Mouse (Mus musculus): ENCODE data around the gene Gm20696.

The Gm20696 gene

DNA sequence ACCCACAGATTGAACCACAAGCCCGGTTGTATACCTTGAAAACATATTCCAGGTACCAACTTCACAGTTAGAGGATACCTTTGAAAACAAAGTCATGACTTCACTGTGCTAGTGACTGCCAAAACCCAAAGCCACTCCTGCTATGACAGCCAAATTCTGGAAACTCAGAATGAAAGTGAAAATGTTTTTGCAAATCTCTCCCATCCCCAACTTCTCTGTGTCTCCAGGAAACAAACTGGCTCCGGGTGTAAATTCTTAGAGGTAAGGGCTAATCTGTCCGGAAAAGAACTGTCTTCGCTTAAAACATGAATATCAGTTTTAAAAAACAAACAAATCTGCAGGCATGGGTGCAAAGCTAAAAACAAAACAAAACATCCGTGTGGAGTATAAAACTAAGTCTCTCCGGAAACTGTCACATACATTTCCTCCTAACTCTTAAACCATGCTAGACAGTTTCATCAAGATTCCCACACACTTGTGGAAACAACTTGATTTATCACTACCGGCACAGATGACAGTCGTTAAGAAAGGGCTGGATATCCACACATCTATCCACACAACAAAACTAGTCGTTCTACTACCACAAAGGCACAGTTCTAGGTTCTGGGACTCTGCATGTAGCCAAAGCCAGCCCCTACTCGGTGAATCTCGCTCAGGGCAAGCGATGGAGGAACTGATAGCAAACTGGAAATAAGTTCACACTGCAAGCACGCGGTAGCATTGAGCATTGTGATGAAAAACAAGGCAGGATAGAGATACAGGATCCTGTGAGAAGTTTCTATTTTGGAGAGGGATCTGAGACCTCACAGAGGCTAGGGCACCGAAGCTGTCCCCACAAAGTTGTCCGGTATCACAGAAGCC is 910 bp downstream of the Gm20696 start:
- no peak for DNase-seq (ENCODE audit: low spot score in 2 of 2)

DNA sequence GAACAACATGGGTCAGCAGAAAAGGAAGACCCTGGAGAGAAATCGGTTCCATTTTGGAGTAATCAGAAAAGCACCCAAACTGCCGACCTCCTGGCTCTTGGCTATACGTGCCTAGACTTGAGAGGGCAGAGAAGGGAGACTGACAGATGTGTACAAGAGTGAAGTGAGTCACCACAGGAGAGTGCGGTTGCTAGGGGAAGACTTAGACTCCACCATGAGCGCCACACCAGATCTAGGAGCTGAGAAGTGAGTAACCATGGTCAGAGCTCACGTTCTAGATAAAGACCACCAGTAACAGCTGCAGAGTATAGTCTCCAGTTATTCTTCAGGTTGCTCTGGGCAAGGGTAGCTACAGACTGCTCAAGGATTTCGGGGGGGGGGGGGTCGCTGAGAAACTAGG is 3.4 kb downstream of the Gm20696 start:
- DNase-seq (ENCODE audit: low spot score in 2 of 2), result no peak

DNA sequence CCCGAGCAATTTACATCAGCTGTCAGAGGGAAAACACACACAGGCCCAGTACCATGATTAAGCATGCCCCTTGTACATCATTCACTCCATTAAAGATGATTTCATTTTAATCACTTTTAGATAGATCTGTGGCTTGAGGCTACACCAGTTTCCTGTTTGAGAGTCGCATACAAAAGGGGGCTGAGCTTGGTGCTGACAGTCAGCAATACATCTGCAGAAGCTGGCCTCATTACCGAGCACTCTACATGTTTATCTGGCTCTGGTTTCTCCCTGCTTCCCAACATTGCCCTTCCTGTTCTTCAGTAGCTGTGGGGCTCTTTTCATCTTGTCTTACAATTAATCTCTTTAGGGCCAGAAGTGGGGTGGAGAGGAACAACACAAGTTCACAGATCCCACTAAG is 6.2 kb downstream of the Gm20696 start:
- DNase-seq (ENCODE audit: low spot score in 2 of 2), result no peak

DNA sequence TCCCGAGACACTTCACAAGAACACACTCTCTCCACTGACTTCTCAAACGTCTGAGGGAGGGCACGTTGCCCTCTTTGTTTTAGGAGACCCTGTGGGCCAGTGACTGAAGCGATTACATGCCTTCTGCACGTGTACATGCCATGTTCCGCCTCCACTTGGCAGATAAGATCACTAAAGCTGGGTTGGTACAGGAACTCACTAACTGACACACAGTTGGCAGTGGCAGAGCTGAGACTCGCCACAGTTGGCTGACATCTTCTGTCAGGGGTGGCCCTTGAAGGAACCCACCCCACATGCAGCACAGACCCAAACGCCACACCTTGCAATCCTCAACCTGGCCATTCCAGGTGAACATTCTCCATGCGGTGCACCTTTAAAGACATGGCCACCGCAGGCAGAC is 8.0 kb downstream of the Gm20696 start:
- no peak for DNase-seq (ENCODE audit: low spot score in 2 of 2)

DNA sequence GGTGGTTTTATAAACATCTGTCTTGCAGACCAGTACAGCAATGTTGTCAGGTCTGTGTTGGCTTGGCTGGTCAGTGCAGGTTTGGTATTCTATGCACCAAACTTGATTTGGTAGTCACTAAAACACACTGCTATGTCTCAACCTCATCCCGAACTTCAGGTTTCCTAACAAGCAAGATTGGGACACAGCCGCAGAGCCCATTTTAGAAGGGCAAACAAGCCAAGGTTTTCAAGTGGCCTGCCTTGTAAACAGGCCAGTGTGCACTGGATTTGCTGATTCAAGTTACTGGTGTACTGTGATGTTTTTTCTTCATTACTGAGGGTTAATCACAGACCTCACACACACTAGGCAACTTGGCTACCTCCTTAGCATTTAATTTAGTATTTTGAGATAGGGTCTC is 10.5 kb downstream of the Gm20696 start:
- no peak for DNase-seq (ENCODE audit: low spot score in 2 of 2)

DNA sequence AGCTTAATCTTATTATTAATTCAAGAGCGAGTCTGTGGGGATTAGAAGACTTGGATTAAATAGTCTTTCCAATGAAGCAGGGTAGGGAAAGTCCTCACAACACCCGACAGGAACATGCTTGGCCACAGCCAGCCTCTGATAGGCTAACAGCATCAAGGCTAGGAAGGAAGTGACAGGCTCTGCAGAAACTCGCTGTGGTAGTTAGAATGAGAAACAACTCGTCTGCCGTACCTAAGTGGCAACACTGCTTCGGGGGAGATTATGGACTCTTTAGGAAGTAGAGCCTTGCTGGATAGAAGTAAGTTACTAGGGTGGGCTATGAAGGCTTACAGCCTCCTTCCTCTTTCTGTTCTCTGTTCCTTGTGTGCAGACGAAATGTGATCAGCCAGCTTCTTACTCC is 11.1 kb downstream of the Gm20696 start:
- peak; percentile 31 to 40 for DNase-seq (ENCODE audit: low spot score in 2 of 2)

DNA sequence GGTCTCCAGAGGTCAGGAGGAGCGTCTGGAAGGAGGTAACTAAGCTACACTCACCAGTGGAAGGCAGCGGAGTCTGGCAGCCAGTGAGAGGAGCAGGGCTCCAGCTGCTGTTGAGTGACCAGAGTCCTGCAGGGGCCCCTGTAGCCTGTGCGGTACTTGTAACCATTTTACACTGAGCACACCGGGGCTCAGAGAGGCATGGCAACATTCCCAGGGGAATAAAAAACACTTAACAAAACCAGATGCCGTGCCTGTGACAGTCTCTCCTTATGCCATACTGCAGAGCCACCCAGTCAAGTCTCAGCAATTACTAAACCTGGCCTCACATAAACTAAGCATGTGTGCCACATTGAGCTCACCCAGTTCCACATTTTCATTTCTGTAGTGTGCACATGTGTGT is 12.3 kb downstream of the Gm20696 start:
- DNase-seq (ENCODE audit: low spot score in 2 of 2), result no peak

DNA sequence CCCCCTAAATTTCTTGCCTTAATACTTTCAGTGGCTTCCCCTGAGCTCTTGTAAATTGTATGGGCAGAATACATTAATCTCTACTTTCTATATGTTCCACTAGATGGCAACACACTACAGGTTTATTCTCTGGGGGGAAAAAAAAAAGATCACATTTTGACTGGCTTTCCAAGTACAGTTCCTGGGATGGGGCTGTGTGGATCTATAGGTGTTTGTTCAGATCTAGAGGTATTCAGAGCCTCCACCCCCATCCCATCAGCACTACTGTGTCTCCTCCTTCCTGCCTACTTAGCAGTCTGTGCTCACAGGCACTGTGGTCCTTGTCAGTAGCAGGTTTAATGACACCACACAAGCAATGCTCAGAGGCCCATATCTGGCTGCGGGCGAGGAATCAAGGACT is 14.3 kb downstream of the Gm20696 start:
- no peak for DNase-seq (ENCODE audit: low spot score in 2 of 2)

DNA sequence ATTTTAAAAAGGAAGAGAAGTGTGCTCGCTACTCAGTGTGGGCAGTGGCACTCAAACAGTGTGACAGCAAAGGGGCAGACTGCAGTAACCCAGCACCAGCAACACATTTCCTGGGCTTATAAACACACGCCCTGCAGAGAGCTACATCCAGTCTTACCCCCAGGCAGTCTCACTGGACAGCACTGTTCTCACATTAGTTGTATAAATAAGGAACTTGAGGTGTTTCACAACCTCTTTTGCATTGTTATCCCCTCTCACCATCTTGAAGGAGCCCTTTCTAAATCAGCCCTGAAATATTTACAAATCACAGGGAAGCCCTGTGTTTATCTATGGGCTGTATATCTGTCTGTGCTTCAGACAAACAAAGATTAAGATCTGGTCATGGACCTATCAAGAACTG is 17.3 kb downstream of the Gm20696 start:
- peak; percentile 21 to 23 for DNase-seq (ENCODE audit: low spot score in 2 of 2)

DNA sequence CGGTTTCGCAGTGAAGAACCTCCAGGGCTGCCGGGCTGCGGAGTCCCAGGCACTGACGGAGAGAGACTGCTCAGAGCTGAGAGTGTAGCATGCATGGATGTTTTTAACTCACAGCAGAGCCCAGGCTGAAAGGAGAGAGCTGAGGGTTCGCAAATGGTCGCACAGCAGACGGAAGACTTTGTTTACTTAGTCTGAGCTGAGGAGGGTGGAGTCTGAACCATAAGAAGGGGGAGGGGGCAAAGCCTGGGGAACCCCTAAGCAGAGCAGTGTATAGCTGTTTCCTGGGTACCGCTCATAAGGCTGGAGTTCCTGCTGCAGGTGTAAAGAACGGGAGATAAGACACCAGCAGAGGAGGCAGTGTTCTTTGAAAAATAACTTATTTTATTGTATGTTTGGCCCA is 20.3 kb downstream of the Gm20696 start:
- DNase-seq (ENCODE audit: low spot score in 2 of 2), result no peak

DNA sequence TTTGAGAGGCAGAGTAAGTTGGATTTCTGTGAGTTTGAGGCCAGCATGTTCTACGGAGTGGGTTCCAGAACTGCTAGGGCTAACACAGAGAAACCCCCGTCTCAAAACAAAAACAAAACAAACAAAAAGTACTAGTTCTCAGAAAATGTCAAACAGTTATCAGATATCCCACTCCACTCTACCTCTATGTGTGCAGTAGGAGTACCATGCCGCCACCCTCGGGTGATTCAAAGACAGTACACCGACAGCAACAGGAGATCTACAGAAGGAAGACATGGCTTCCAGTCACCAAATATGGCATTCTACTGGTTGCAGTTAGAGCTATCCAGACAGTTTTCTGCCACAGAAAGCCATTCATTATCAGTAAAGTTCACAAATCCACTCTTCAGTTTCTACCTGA is 21.7 kb downstream of the Gm20696 start:
- no peak for DNase-seq (ENCODE audit: low spot score in 2 of 2)

DNA sequence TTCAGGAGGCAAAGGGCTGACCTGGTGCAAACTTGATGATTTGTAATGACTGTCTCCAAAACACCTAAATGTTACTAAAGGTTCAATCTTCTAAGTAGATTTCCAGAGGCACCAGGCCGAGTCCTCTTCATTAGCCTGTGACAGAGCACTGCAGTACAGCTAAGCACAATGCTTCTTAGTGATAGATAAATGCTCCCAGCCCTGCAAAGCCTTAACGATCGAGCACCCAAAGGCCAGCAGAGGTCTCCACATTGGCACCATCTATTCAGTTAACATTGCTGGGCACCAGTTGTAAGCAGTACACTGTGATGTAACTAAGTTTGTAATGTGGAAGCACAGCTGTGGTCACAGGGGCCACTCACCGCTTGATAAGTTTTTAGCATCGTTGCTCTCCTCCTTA is 22.2 kb downstream of the Gm20696 start:
- no peak for DNase-seq (ENCODE audit: low spot score in 2 of 2)

DNA sequence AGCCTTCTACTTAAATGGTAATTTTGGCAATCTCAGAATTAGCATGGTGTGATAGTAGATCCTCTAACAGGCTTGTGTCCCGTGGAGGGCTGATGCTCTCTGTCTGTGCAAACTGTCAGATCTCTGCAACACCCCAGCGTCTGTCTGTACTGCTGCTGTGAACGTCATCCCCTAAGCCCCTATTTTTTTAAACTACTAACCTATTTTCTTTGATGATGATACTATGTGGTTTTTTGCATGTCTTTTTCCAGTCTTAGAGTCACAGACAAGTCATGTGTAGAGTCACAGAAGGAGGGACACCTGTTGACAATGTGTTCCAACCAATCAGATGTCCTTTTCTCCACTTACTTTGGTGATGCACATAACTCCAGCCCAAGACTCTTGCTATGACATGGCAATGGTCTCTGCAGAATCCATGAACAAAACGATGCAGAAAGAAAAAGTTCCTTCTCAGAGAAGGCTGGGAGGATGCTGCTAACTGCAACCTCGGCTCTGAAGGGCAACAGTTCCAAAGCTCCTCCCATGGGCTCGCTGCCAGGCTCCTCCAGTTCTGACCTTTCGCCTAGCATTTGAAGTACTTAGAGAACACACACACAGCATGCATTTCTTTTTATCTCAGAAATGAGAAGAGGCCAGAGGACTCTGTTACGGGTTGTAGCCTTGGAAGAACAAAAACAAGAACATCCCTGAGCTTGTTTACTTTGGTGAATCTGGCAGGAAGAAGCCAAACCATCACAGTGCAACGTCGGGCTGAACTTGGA is 23.0 kb downstream of the Gm20696 start:
- DNase-seq (ENCODE audit: low spot score in 2 of 2), result no peak

DNA sequence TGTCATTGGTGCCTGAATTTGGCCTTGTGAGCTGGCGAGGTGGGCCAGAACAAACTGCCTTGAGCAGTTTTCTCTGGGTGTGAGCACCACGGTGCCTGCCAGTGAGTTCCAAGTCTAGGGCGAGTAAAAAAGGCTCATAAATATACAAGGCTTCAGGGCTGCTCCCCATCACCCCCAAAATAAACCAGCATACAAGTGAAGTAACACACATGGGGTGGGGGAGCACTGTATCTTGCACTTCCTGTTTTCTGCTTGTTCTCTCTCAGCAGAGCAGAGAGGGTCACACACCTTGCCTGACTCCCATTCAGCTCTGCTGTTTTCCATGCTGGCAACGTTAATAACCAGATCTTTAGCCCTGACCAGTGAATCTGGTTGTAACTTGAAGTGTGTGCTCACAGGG is 29.1 kb downstream of the Gm20696 start:
- peak in 1 of 2 experiments; percentile 8 for DNase-seq (ENCODE audit: low spot score in 2 of 2)

DNA sequence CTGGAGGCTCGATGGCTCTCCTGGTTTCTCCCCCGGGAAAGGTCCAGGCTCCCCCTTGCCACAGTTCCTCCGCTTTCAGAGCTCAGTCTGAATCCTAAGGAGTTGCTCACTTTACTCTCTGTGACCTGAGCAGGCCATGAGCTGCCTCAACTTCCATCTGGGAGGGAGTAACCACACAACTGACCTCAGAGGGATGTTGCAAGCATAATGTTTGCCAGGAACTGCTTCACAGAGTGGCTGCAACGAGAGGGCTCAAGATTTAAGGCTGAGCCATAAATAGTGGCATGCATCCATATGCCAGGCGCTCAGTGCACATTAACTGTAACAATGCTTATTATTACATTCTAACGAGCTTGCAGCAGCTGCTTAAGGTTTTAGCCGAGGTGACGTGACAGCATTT is 29.8 kb downstream of the Gm20696 start:
- no peak for DNase-seq (ENCODE audit: low spot score in 2 of 2)

DNA sequence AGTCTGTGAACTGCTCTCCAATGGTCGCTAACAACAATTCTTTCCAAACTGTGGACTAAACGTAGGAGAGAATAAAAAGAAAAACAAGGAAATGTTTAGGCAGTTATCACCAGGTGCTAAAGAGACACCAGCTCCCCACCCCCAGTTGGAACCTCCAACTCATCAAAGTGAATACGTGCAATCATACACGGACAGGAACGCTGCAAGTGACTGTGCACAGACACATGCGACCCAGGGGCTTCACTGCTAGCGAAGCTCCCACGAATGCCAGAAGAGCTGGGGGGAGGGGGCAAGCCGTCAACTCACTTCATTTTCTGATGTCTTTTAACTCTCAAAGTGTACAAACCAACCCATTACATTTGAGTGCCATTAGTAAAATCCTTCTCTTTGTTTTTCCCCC is 30.5 kb downstream of the Gm20696 start:
- no peak for DNase-seq (ENCODE audit: low spot score in 2 of 2)

DNA sequence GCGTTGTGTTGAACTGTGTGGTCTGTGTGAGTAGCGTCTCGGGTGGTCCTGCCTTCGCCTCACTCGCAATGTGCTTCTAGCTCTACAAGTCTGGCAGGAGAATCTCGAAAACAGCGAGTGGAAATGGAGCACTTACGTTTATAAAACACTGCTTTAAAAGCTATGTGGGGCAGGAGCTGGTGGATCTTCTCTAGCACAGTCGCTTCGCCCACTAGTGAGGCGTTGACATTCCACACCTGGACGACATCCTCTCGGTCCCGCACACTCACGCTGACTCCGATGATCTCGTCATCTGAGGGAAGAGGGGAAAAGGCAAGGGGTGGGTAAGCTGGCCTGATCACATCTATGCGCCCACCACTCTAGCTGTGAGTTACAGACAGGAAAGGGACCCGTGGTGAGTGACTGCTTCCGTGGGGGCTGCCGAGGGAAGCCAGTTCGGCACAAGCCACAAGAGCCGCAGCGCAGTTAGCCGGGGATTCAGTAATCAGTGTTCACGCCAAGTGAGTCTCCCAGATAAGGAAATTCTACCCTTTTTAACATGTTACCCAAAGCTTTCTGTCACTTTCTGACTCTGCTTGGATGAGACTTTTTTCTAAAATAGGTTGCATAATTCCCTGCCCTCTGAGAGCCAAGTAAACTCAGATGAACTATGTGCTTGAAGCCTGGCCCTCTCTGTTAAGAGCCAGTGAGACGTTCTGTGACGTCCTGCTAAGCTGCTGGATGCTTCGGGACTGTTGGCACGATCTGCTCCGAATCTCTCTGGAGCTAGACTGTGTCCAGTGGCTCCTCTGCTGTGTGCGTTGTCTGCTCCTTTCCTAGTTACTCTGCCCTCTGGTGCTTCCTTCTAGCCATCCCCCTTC is 34.2 kb downstream of the Gm20696 start:
- no peak for DNase-seq (ENCODE audit: low spot score in 2 of 2)

DNA sequence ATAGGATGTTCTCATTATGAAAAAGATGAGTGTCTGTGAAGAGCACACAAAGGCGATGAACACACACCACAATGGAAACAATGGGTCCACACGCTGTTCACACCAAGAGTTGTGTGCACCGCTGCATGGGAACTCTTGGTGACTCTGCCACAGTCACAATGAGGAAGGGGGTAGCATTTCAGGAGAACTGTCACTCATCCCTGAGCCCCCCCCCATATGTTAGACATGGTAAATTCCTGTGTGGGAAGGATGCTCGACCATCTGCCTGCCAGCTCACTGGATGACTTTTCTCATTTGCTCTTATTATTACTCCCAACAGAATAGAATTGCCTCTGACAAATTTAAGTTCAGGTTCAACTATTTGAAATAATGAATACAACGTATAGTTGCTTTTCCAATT is 35.0 kb downstream of the Gm20696 start:
- no peak for DNase-seq (ENCODE audit: low spot score in 2 of 2)

DNA sequence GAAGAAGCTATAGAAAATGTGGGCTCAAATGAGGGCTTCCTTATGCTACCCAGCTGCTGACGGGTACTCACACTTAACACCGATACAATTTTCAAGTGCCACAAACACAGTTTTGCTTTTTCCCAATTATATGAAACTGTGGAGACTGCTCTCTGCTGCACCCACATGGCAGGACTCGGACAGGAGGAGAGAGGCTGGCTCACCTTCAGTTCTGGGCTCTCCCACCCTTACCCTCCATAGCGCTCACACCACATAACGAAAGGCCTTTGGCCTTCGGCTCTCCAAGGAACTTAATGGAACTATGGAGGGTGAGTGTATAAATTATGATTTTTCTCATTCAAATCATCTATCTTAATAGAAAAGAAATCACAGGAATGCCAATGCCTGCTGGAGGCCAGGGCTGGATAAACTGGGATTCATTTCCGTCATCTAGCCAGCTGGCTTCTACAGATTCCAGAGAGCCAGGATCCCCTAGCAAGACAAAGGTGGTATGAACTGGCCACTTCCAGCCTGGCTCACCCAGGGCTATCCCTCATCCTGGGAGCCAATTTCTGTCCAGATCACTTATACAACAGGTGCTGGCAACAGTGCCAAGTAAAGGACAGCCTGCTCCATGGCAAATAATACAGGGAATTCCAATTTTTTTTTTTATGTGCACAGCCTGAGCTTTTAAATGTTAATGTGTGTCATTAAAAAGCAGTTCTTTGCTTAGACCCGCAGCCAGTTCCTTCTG is 36.7 kb downstream of the Gm20696 start:
- DNase-seq (ENCODE audit: low spot score in 2 of 2), result no peak

DNA sequence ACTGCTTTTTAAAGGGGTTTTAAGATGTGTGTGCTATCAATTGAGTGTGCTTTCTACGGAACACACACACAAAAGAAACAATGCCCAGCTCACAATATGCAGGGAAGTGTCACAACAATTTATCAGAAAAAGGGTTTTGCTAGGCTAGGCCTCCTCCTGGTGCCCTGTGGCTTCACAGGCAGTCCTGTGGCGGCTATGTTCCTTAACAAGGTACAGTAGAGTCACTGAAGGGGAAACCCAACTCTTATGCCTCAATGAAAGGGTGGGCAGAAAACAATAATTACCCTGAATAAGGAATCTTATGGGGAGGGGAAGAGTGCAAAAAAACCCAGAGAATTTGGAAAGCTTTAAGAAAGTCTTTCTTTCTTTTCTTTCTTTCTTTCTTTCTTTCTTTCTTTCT is 40.2 kb downstream of the Gm20696 start:
- no peak for DNase-seq (ENCODE audit: low spot score in 2 of 2)

DNA sequence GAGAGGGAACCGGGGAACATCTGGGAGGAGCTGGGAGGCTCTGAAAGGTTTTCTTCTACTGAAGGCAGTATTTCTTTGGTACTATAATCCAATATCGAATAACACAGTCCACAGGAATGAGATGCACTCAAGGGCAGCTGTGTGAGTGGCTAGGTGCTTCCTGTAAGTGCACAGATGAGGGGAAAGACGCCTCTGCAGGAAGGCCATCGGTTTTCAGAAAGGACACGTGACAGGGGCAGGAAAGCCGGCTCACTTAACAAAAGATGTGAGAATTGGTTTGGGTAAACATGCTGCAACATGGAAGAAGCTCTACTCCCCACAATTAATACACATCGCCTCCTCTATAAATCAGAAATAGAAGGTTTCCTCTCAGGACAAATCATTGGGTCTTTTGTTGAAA is 40.8 kb downstream of the Gm20696 start:
- peak in 1 of 2 experiments; percentile 20 for DNase-seq (ENCODE audit: low spot score in 2 of 2)

DNA sequence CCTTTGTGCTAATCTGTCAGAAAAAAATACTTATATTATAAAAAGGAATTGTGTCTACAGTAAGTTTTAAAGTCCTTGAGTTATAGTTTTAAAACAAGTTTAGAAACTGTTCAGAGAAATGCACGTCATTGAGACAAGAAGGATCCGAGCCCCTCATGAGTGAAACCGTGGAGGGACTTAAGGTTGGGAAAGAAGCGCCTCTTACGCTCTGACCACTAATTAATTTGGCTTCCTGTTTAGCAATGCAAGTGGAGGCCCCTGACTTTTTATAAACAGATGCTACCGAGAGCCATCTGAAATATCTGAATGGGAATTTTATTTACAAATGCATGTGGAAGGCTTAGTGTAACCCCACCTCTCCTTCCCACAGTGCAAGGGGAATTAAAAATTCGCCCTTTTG is 41.3 kb downstream of the Gm20696 start:
- DNase-seq (ENCODE audit: low spot score in 2 of 2), result no peak
